Mouse (Mus musculus): Measurements from ENCODE around the gene Wdr24.
"Not testable (repeated sequence)": the region's sequence is repeated elsewhere in the genome, so short reads cannot be mapped to it uniquely, and the experiment has no call there.

Wdr24 gene

GRCm38 (mm10) chr17:25823452-25823851 lies at the start of gene Wdr24:
Gene Wdr24 (plus strand): TSS chr17:25823627.
- peak; percentile 93 for DNase-seq

- DNase-seq, result no peak
Measured at GRCm38 (mm10) chr17:25775318-25776062, 47.9 kb upstream of the Wdr24 start.

GRCm38 (mm10) chr17:25777948-25778347 lies 45.5 kb upstream of the Wdr24 start:
- no peak for DNase-seq

GRCm38 (mm10) chr17:25781339-25781738 lies 42.1 kb upstream of the Wdr24 start:
- no peak for DNase-seq

- DNase-seq, result no peak
Measured at GRCm38 (mm10) chr17:25783086-25783485, 40.3 kb upstream of the Wdr24 start.

GRCm38 (mm10) chr17:25783861-25784574 lies 39.4 kb upstream of the Wdr24 start:
- no peak for DNase-seq

GRCm38 (mm10) chr17:25785281-25785745 lies 38.1 kb upstream of the Wdr24 start, which contains the start of gene Haghl:
Gene Haghl (minus strand): TSS chr17:25785673.
- peak; percentile 98 for DNase-seq

GRCm38 (mm10) chr17:25786280-25786679 lies 37.1 kb upstream of the Wdr24 start, which contains the start of gene Ccdc78:
Gene Ccdc78 (plus strand): TSS chr17:25786580.
- no peak for DNase-seq

GRCm38 (mm10) chr17:25786781-25787504 lies 36.5 kb upstream of the Wdr24 start:
- no peak for DNase-seq

GRCm38 (mm10) chr17:25791320-25791842 lies 32.0 kb upstream of the Wdr24 start:
- DNase-seq, result no peak

GRCm38 (mm10) chr17:25791843-25792527 lies 31.4 kb upstream of the Wdr24 start:
- DNase-seq, result peak; percentile 89

- DNase-seq, result peak; percentile 82
Measured at GRCm38 (mm10) chr17:25792615-25793014, 30.8 kb upstream of the Wdr24 start, which contains the start of gene Fam173a. Gene Fam173a (minus strand): TSS chr17:25792901.

GRCm38 (mm10) chr17:25794197-25794596 lies 29.2 kb upstream of the Wdr24 start:
- DNase-seq, result peak; percentile 64

GRCm38 (mm10) chr17:25794998-25795397 lies 28.4 kb upstream of the Wdr24 start:
- DNase-seq, result no peak

GRCm38 (mm10) chr17:25795609-25796092 lies 27.8 kb upstream of the Wdr24 start, which contains the start of gene AC134908.4:
Gene AC134908.4 (minus strand): TSS chr17:25795659.
- peak; percentile 90 for DNase-seq

GRCm38 (mm10) chr17:25796211-25796771 lies 27.1 kb upstream of the Wdr24 start:
- no peak for DNase-seq

GRCm38 (mm10) chr17:25796951-25797369 lies 26.5 kb upstream of the Wdr24 start, which contains the start of gene Metrn:
Gene Metrn (minus strand): TSS chr17:25797136.
- DNase-seq, result peak; percentile 97

GRCm38 (mm10) chr17:25801029-25801428 lies 22.4 kb upstream of the Wdr24 start:
- DNase-seq, result peak; percentile 85

GRCm38 (mm10) chr17:25802825-25803517 lies 20.5 kb upstream of the Wdr24 start:
- DNase-seq, result peak; percentile 88

- no peak for DNase-seq
Measured at GRCm38 (mm10) chr17:25806507-25806906, 16.9 kb upstream of the Wdr24 start.

- DNase-seq, result not testable (repeated sequence)
Measured at GRCm38 (mm10) chr17:25807452-25807851, 16.0 kb upstream of the Wdr24 start.

Data from embryo, embryonic 11 days (tissue).